Mouse (Mus musculus): ENCODE results near the gene Spats2. TPM values are rescaled to one million over a fixed set of nuclear protein-coding genes. Genes with fewer than 3 reads are reported as not detected.

Spats2 gene
- polyA plus RNA-seq, 1 experiment from 2014 or later = 68.5 TPM

Small RNA genes within 50 kb of the gene (microRNA-seq; reads per million reads assigned to microRNA genes)
- gene Mir6960 (ENCODE audit: borderline number of aligned reads) = 3.3 reads per million

Other genes with a start within 250 kb of the Spats2 start
- gene Rhebl1, start 231.4 kb upstream of the Spats2 start, polyA plus RNA-seq (2014; fragmentation: Nextera tagmentation; extraction: Ambion mirVana) = 16.7 and 17.0 TPM in 2 replicates
- gene Dhh, start 227.4 kb upstream of the Spats2 start, polyA plus RNA-seq (2014; fragmentation: Nextera tagmentation; extraction: Ambion mirVana) = 0.76 and 1.3 TPM in 2 replicates
- gene Lmbr1l, start 207.7 kb upstream of the Spats2 start, polyA plus RNA-seq (2014; fragmentation: Nextera tagmentation; extraction: Ambion mirVana) = 3.9 and 7.1 TPM in 2 replicates
- 2,291 and 2,381 TPM in 2 replicates for gene Tuba1b, start 191.4 kb upstream of the Spats2 start, polyA plus RNA-seq (2014; fragmentation: Nextera tagmentation; extraction: Ambion mirVana)
- gene Gm49450, start 172.4 kb upstream of the Spats2 start, polyA plus RNA-seq (2014; fragmentation: Nextera tagmentation; extraction: Ambion mirVana) = not detected in 2 replicates
- gene Tuba1a, start 172.2 kb upstream of the Spats2 start, polyA plus RNA-seq (2014; fragmentation: Nextera tagmentation; extraction: Ambion mirVana) = 3,177 and 3,658 TPM in 2 replicates
- 132 and 138 TPM in 2 replicates for gene Tuba1c, start 96.0 kb upstream of the Spats2 start, polyA plus RNA-seq (2014; fragmentation: Nextera tagmentation; extraction: Ambion mirVana)
- 17.1 and 20.6 TPM in 2 replicates for gene Prph, start 70.7 kb upstream of the Spats2 start, polyA plus RNA-seq (2014; fragmentation: Nextera tagmentation; extraction: Ambion mirVana)
- gene Troap, start 51.3 kb upstream of the Spats2 start, polyA plus RNA-seq (2014; fragmentation: Nextera tagmentation; extraction: Ambion mirVana) = 20.6 and 23.8 TPM in 2 replicates
- gene C1ql4, start 38.1 kb upstream of the Spats2 start, polyA plus RNA-seq (2014; fragmentation: Nextera tagmentation; extraction: Ambion mirVana) = 1.0 and 1.1 TPM in 2 replicates
- 0.18 and 0.56 TPM in 2 replicates for gene Dnajc22, start 32.7 kb upstream of the Spats2 start, polyA plus RNA-seq (2014; fragmentation: Nextera tagmentation; extraction: Ambion mirVana)
- gene Kcnh3, start 98.9 kb downstream of the Spats2 start, polyA plus RNA-seq (2014; fragmentation: Nextera tagmentation; extraction: Ambion mirVana) = 0.18 and 0.25 TPM in 2 replicates
- 161 and 172 TPM in 2 replicates for gene Mcrs1, start 126.0 kb downstream of the Spats2 start, polyA plus RNA-seq (2014; fragmentation: Nextera tagmentation; extraction: Ambion mirVana)
- 42.0 and 44.1 TPM in 2 replicates for gene Prpf40b, start 169.2 kb downstream of the Spats2 start, polyA plus RNA-seq (2014; fragmentation: Nextera tagmentation; extraction: Ambion mirVana)
- gene Fam186b, start 170.0 kb downstream of the Spats2 start, polyA plus RNA-seq (2014; fragmentation: Nextera tagmentation; extraction: Ambion mirVana) = 0.08 and 0.10 TPM in 2 replicates
- 17.1 and 17.6 TPM in 2 replicates for gene Fmnl3, start 244.6 kb downstream of the Spats2 start, polyA plus RNA-seq (2014; fragmentation: Nextera tagmentation; extraction: Ambion mirVana)